Mouse (Mus musculus): Measurements from ENCODE around the gene Prkab1. TPM values are rescaled to one million over a fixed set of nuclear protein-coding genes. Genes with fewer than 3 reads are reported as not detected.

The Prkab1 gene
- total and polyA plus RNA-seq, 2 experiments from 2014 or later, result 38.6 to 39.6 TPM

GRCm38 (mm10) chr5:116018784-116019183 lies 5.5 kb downstream of the Prkab1 start:
- 31% methylated on average over 6 of the region's 6 CpGs for WGBS
- no peak overlapping the region for H3K4me3 ChIP-seq (ENCODE audit: low read depth, low read length)
- H3K9ac ChIP-seq (replicated peaks; ENCODE audit: low read depth, low read length), result no peak overlapping the region
- H3K9me3 ChIP-seq (replicated peaks; ENCODE audit: control insufficient read depth, low read length), result no peaks in the 10 kb centered on the region
- TF ChIP-seq EP300 (IDR thresholded peaks at IDR 0.05; ENCODE audit: low read depth) (no peak), CTCF (IDR thresholded peaks at IDR 0.05; ENCODE audit: low read depth) (peak; percentile 37)
- H3K36me3 ChIP-seq (replicated peaks; ENCODE audit: control insufficient read depth, insufficient read depth, low read length), result peaks cover 73% of the 10 kb centered on the region
- DNase-seq (ENCODE audit: low spot score) (peak; percentile 28), ATAC-seq (ENCODE audit: insufficient read depth, low read depth) (peak; percentile 25)
- peaks cover 12% of the 10 kb centered on the region for H3K4me1 ChIP-seq (ENCODE audit: control insufficient read depth, insufficient read depth)
- H3K27me3 ChIP-seq (ENCODE audit: control insufficient read depth, insufficient read depth, low read length), result no peaks in the 10 kb centered on the region
- peak overlapping the region; percentile 91 for H3K27ac ChIP-seq (ENCODE audit: low read depth)
- H3K4me2 ChIP-seq (ENCODE audit: low read depth, low read length), result no peak overlapping the region

DNA sequence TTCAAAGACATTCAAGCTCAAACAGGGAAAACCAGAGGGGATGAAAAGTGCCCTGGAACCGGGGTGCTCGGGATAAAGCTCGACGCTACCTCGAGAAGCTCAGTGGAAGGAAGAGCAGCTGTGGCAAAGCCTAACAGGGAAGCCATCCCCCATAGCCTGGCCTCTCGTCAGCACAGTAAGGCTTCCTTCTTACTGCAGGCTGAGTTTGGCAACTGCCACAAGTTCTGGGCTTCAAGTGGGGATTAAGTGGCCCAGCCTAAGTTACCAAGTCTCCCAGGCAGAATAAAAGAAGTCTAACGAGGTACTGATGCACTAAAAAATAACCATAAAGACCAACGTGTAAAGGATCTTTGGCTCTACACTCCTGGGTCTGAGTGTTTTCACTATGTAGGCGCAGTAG lies 6.1 kb downstream of the Prkab1 start:
- Histone ChIP-seq H3K36me3 (replicated peaks; ENCODE audit: control insufficient read depth, insufficient read depth, low read length) (peaks cover 78% of the 10 kb centered on the region), H3K4me3 (ENCODE audit: low read depth, low read length) (no peak overlapping the region), H3K4me2 (ENCODE audit: low read depth, low read length) (no peak overlapping the region), H3K27me3 (ENCODE audit: control insufficient read depth, insufficient read depth, low read length) (no peaks in the 10 kb centered on the region), H3K27ac (ENCODE audit: low read depth) (0 out of 2 replicates have a peak overlapping the region, but pooled peaks have one; percentile 91), H3K9ac (replicated peaks; ENCODE audit: low read depth, low read length) (no peak overlapping the region), H3K4me1 (ENCODE audit: control insufficient read depth, insufficient read depth) (peaks cover 12% of the 10 kb centered on the region), H3K9me3 (replicated peaks; ENCODE audit: control insufficient read depth, low read length) (no peaks in the 10 kb centered on the region)
- no peak for ATAC-seq (ENCODE audit: insufficient read depth, low read depth)
- WGBS, result 83% methylated on average over 9 of the region's 9 CpGs
- TF ChIP-seq EP300 (IDR thresholded peaks at IDR 0.05; ENCODE audit: low read depth) (no peak), CTCF (IDR thresholded peaks at IDR 0.05; ENCODE audit: low read depth) (no peak)
- DNase-seq (ENCODE audit: low spot score), result no peak

DNA sequence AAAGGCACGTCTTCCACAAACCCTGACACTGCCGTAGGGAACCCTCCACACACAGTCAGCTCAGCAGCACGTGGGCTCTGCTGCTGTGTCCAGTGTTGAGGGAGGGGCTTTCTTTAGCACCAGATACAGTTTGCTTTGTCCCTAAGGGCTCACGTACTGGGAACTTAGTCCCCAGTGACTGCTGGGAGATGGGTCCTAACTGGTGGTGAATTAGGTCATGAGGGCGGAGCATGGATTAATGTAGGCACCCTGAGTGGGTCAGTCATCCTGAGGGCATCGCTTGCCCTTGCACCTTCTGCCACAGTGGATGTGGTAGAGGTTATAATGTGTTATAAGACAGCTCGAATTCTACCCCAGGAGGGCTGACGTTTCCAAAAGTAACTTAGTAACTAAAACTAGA lies 6.9 kb downstream of the Prkab1 start:
- Histone ChIP-seq H3K4me3 (ENCODE audit: low read depth, low read length) (no peak overlapping the region), H3K36me3 (replicated peaks; ENCODE audit: control insufficient read depth, insufficient read depth, low read length) (peaks cover 83% of the 10 kb centered on the region), H3K9me3 (replicated peaks; ENCODE audit: control insufficient read depth, low read length) (no peaks in the 10 kb centered on the region), H3K4me1 (ENCODE audit: control insufficient read depth, insufficient read depth) (peaks cover 12% of the 10 kb centered on the region), H3K4me2 (ENCODE audit: low read depth, low read length) (no peak overlapping the region), H3K9ac (replicated peaks; ENCODE audit: low read depth, low read length) (no peak overlapping the region), H3K27me3 (ENCODE audit: control insufficient read depth, insufficient read depth, low read length) (no peaks in the 10 kb centered on the region), H3K27ac (ENCODE audit: low read depth) (no peak overlapping the region)
- ATAC-seq (ENCODE audit: insufficient read depth, low read depth) (no peak), DNase-seq (ENCODE audit: low spot score) (no peak)
- TF ChIP-seq CTCF (IDR thresholded peaks at IDR 0.05; ENCODE audit: low read depth), result no peak
- TF ChIP-seq EP300 (IDR thresholded peaks at IDR 0.05; ENCODE audit: low read depth), result no peak
- WGBS, result 90% methylated on average over 8 of the region's 8 CpGs

- H3K27ac ChIP-seq (ENCODE audit: low read depth), result no peak overlapping the region
- 91% methylated on average over 5 of the region's 5 CpGs for WGBS
- ATAC-seq (ENCODE audit: insufficient read depth, low read depth) (no peak), DNase-seq (ENCODE audit: low spot score) (no peak)
- H3K4me1 ChIP-seq (ENCODE audit: control insufficient read depth, insufficient read depth), result peaks cover 12% of the 10 kb centered on the region
- H3K36me3 ChIP-seq (replicated peaks; ENCODE audit: control insufficient read depth, insufficient read depth, low read length), result peaks cover 79% of the 10 kb centered on the region
- no peak overlapping the region for H3K4me2 ChIP-seq (ENCODE audit: low read depth, low read length)
- H3K9ac ChIP-seq (replicated peaks; ENCODE audit: low read depth, low read length), result no peak overlapping the region
- no peak overlapping the region for H3K4me3 ChIP-seq (ENCODE audit: low read depth, low read length)
- no peaks in the 10 kb centered on the region for H3K9me3 ChIP-seq (replicated peaks; ENCODE audit: control insufficient read depth, low read length)
- no peaks in the 10 kb centered on the region for H3K27me3 ChIP-seq (ENCODE audit: control insufficient read depth, insufficient read depth, low read length)
- TF ChIP-seq EP300 (IDR thresholded peaks at IDR 0.05; ENCODE audit: low read depth) (no peak), CTCF (IDR thresholded peaks at IDR 0.05; ENCODE audit: low read depth) (no peak)
These were observed 7.8 kb downstream of the Prkab1 start for GRCm38 (mm10) chr5:116016542-116016941.

GRCm38 (mm10) chr5:116014237-116014636 lies 10.1 kb downstream of the Prkab1 start:
- H3K4me1 ChIP-seq (ENCODE audit: control insufficient read depth, insufficient read depth), result 0 out of 2 replicates have a peak, but pooled peaks cover 4% of the 10 kb centered on the region
- no peak overlapping the region for H3K27ac ChIP-seq (ENCODE audit: low read depth)
- ATAC-seq (ENCODE audit: insufficient read depth, low read depth), result no peak
- H3K27me3 ChIP-seq (ENCODE audit: control insufficient read depth, insufficient read depth, low read length), result no peaks in the 10 kb centered on the region
- H3K9me3 ChIP-seq (replicated peaks; ENCODE audit: control insufficient read depth, low read length), result no peaks in the 10 kb centered on the region
- no peak overlapping the region for H3K9ac ChIP-seq (replicated peaks; ENCODE audit: low read depth, low read length)
- no peak overlapping the region for H3K4me2 ChIP-seq (ENCODE audit: low read depth, low read length)
- no peak for TF ChIP-seq CTCF (IDR thresholded peaks at IDR 0.05; ENCODE audit: low read depth)
- TF ChIP-seq EP300 (IDR thresholded peaks at IDR 0.05; ENCODE audit: low read depth), result no peak
- no peak overlapping the region for H3K4me3 ChIP-seq (ENCODE audit: low read depth, low read length)
- 91% methylated on average over 11 of the region's 11 CpGs for WGBS
- peaks cover 60% of the 10 kb centered on the region for H3K36me3 ChIP-seq (replicated peaks; ENCODE audit: control insufficient read depth, insufficient read depth, low read length)
- DNase-seq (ENCODE audit: low spot score), result no peak

- Histone ChIP-seq H3K9me3 (replicated peaks; ENCODE audit: control insufficient read depth, low read length) (no peaks in the 10 kb centered on the region), H3K9ac (replicated peaks; ENCODE audit: low read depth, low read length) (no peak overlapping the region), H3K4me1 (ENCODE audit: control insufficient read depth, insufficient read depth) (no peaks in the 10 kb centered on the region), H3K27ac (ENCODE audit: low read depth) (no peak overlapping the region), H3K36me3 (replicated peaks; ENCODE audit: control insufficient read depth, insufficient read depth, low read length) (peaks cover 60% of the 10 kb centered on the region), H3K4me3 (ENCODE audit: low read depth, low read length) (no peak overlapping the region), H3K4me2 (ENCODE audit: low read depth, low read length) (no peak overlapping the region), H3K27me3 (ENCODE audit: control insufficient read depth, insufficient read depth, low read length) (no peaks in the 10 kb centered on the region)
- ATAC-seq (ENCODE audit: insufficient read depth, low read depth) (no peak), DNase-seq (ENCODE audit: low spot score) (no peak)
- TF ChIP-seq CTCF (IDR thresholded peaks at IDR 0.05; ENCODE audit: low read depth) (no peak), EP300 (IDR thresholded peaks at IDR 0.05; ENCODE audit: low read depth) (no peak)
- WGBS, result 85% methylated on average over 8 of the region's 8 CpGs
These were observed 10.5 kb downstream of the Prkab1 start for GRCm38 (mm10) chr5:116013821-116014220.
